Mouse (Mus musculus) T-helper 17 cell (primary cell): Measurements from ENCODE around the gene Slc35e2.

ENCODE experiments used
- in situ Hi-C, 2 experiments: fragments of 300-600 bp; cut with MboI, MseI; formaldehyde crosslinking; loops; 1 replicate in 1 of 2; 2 replicates in 1 of 2; pipeline ENCODE4 v1.15.1; 2025; ENCODE audit warnings: high pct_unique_total_duplicates in 2 of 2

Gene Slc35e2

GRCm38 (mm10) chr4:155575521-155575920, 25.7 kb upstream of the Slc35e2 start:
- in situ Hi-C loops, result loop anchor here (5.0 to 25.0 kb wide), 3 partner anchors 93 to 1438 kb away; partner anchors contain the start of genes Trp73 (in 1 of the 2) and Wrap73 (in 1 of the 2)

GRCm38 (mm10) chr4:155577132-155577531, 24.1 kb upstream of the Slc35e2 start:
- in situ Hi-C loops, result loop anchor here (5.0 to 25.0 kb wide), 3 partner anchors 95 to 1440 kb away; partner anchors contain the start of genes Trp73 (in 1 of the 2) and Wrap73 (in 1 of the 2)

DNA sequence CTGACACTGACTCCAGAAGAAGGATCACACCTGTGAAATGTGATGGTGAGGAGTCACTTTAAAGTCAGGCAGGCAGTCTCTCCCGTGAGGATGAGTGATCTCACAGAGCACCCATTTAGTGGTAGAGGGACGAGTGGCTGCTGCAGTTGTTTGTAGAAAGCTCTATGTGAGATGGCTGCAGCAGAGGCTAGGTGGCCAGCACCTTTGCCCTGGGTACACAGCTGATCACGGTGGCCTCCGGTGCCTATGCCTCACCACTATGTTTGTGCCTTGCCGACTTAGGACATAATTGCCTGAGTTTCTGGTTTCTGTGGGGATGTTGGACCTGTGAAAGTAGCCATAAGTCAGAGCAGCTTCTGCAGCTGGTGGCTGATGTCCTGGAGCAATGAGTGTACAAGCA, 23.5 kb upstream of the Slc35e2 start:
- in situ Hi-C loops, result loop anchor here (5.0 to 25.0 kb wide), 3 partner anchors 95 to 1440 kb away; partner anchors contain the start of genes Trp73 (in 1 of the 2) and Wrap73 (in 1 of the 2)

GRCm38 (mm10) chr4:155578336-155579125, 22.7 kb upstream of the Slc35e2 start:
- in situ Hi-C loops, result loop anchor here (5.0 to 25.0 kb wide), 3 partner anchors 96 to 1441 kb away; partner anchors contain the start of genes Trp73 (in 1 of the 2) and Wrap73 (in 1 of the 2)

- in situ Hi-C loops, result loop anchor here in 1 of 2 experiments (25.0 kb wide), 1 partner anchor 1443 kb away; the partner anchor contains the start of genes Trp73 and Wrap73
Measured at GRCm38 (mm10) chr4:155580420-155580819, 20.8 kb upstream of the Slc35e2 start.

- in situ Hi-C loops, result loop anchor here in 1 of 2 experiments (25.0 kb wide), 1 partner anchor 1445 kb away; the partner anchor contains the start of genes Trp73 and Wrap73
Measured at GRCm38 (mm10) chr4:155582279-155582905, 18.8 kb upstream of the Slc35e2 start.

GRCm38 (mm10) chr4:155589356-155589755, 11.9 kb upstream of the Slc35e2 start:
- in situ Hi-C loops, result loop anchor here in 1 of 2 experiments (25.0 kb wide), 1 partner anchor 1452 kb away; the partner anchor contains the start of genes Trp73 and Wrap73

DNA sequence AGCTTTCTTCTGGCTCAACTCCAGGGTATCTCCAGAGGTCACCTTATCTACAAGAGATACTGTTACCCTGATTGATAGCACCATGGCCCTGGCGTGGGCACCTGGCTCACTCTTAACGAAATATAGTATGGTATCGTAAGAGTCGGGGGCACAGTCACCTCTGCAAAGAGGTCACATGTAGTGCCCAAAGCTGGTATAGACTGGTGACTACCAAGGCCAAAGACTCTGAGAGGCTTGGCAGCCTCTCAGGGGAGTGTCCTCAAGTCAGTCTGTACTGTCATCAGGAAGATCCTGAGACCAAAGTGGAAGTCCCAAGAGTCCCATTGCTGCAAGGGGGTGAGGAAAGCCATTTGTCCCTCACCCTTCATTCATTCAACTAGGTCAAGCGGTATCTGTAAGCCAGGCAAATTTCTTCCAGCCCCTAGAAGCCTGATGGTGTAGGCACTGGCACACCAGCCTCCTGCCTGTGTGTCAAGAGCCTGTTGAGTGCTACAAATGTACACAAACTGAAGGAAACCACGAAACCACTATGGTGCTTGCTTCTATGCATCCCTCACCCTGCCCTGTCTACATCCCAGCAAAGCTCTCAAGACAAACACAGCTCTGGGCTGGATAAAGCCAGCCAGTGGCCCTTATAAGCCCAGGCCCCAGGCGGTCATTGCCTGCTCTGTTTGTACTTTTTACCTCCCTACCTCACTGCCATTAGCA, 10.1 kb upstream of the Slc35e2 start:
- in situ Hi-C loops, result loop anchor here in 1 of 2 experiments (10.0 to 25.0 kb wide), 2 partner anchors 916 to 1454 kb away; partner anchors contain the start of genes Trp73 and Wrap73

DNA sequence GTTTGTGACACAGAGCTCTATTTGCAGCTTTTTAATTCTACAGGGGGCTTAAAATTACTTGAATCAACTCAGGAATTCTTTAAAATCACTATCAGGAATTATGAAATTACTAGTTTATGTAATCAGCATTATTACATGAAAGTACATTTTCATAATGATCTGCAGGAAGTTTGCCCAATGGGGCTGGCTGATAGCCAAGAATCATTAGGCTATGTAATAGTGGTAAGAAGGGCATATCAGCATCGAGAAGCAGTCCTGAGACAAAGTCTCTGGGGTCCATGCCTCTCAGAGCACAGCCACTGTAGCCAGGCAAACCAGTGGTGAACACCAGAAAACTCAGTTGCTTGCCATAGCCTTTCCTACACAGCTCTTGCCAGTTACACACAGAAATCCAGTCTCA, 7.4 kb upstream of the Slc35e2 start:
- in situ Hi-C loops, result loop anchor here in 1 of 2 experiments (10.0 to 25.0 kb wide), 2 partner anchors 919 to 1456 kb away; partner anchors contain the start of genes Trp73 and Wrap73

- in situ Hi-C loops, result loop anchor here in 1 of 2 experiments (10.0 to 25.0 kb wide), 2 partner anchors 921 to 1458 kb away; partner anchors contain the start of genes Trp73 and Wrap73
Measured at GRCm38 (mm10) chr4:155595777-155596176, 5.4 kb upstream of the Slc35e2 start.

- in situ Hi-C loops, result loop anchor here in 1 of 2 experiments (10.0 to 25.0 kb wide), 2 partner anchors 922 to 1459 kb away; partner anchors contain the start of genes Trp73 and Wrap73
Measured at GRCm38 (mm10) chr4:155596606-155597005, 4.6 kb upstream of the Slc35e2 start.

GRCm38 (mm10) chr4:155598536-155598935, 2.7 kb upstream of the Slc35e2 start:
- in situ Hi-C loops, result loop anchor here in 1 of 2 experiments (10.0 to 25.0 kb wide), 2 partner anchors 924 to 1461 kb away; partner anchors contain the start of genes Trp73 and Wrap73

- in situ Hi-C loops, result loop anchor here in 1 of 2 experiments (10.0 to 25.0 kb wide), 2 partner anchors 925 to 1463 kb away; partner anchors contain the start of genes Trp73 and Wrap73
Measured at GRCm38 (mm10) chr4:155599901-155600825, 1.1 kb upstream of the Slc35e2 start.

GRCm38 (mm10) chr4:155601997-155602456, 811 bp downstream of the Slc35e2 start:
- in situ Hi-C loops, result no loop called here

GRCm38 (mm10) chr4:155602753-155603152, 1.5 kb downstream of the Slc35e2 start:
- in situ Hi-C loops, result no loop called here

DNA sequence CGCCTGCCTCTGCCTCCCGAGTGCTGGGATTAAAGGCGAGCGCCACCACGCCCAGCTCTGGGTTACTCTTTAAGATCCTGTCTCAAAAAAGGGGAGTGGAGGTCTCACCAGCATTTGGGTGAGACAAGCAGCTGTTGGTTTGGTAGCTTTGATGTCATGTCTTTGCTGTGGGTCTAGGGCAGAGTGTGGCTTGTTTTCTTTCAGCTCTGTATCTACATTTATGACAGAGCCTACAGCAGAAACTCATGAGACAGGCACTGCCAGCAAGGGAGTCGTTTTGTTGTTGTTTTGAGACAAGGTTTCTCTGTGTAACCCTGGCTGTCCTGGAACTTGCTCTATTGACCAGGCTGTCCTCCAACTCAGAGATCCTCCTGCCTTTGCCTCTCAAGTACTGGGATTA, 2.6 kb downstream of the Slc35e2 start:
- in situ Hi-C loops, result no loop called here

DNA sequence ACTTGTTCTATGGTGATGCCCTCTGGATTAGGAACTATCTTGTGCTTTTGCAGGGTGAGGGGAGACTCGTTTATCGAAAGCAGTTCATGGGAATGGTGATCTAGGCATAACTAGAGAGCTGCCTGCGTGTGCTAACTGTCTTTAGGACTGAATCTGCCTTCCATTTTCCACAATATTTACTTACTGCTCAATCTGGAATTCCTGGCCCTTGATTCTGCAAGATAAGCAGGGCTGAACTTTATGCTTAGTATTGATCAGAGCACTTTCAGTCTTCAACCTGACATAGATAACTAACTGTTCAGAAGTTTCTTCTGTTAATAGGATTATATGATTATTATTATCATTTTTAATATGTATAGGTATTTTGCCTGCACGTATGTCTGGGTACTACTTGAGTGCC, 3.9 kb downstream of the Slc35e2 start:
- in situ Hi-C loops, result no loop called here

DNA sequence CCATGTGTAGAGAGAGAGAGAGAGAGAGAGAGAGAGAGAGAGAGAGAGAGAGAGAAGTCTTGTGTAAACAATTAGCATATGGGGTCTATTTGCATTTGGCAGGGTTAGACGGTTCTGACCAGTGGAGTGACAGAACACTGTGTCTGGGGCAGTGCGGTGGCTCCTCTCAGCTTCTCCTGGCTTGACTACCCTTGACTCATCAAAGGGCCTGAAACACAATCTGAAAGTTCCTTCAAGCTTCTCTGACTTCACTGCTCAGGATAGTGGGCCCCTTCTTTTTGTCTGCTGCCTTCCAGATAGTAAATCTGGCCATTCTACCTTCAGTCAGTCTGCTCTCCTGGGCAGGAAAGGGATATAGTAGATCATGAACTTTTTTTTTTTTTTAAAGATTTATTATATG, 5.6 kb downstream of the Slc35e2 start:
- in situ Hi-C loops, result no loop called here

DNA sequence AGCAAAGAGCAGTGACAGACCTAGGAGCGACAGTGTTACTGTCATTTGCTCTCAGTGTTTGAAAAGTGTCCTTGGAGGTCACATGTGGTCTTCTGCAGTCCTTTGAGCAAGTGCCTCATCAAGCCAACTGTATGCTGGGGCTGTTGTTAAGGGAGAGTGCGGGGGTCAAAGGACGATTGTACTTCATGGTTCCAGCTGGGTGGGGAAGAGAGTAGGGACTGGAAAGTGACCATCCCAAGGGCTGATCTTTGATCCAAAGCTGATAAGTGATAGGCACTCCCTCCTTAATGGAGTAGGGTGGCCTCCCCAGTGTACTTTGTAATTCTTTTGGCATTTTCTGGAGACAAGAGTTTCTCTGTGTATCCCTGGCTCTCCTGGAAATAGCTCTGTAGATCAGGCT, 10.6 kb downstream of the Slc35e2 start:
- in situ Hi-C loops, result no loop called here
